Mouse (Mus musculus) brain, embryonic 18.5 days (tissue): ENCODE results near the gene Elfn2.

Experiments
- DNase-seq: peaks from one replicate; pipeline ENCODE4 v3.0.0-alpha.2; 2012; ENCODE audit warnings: low read depth, low spot score

The Elfn2 gene

DNA sequence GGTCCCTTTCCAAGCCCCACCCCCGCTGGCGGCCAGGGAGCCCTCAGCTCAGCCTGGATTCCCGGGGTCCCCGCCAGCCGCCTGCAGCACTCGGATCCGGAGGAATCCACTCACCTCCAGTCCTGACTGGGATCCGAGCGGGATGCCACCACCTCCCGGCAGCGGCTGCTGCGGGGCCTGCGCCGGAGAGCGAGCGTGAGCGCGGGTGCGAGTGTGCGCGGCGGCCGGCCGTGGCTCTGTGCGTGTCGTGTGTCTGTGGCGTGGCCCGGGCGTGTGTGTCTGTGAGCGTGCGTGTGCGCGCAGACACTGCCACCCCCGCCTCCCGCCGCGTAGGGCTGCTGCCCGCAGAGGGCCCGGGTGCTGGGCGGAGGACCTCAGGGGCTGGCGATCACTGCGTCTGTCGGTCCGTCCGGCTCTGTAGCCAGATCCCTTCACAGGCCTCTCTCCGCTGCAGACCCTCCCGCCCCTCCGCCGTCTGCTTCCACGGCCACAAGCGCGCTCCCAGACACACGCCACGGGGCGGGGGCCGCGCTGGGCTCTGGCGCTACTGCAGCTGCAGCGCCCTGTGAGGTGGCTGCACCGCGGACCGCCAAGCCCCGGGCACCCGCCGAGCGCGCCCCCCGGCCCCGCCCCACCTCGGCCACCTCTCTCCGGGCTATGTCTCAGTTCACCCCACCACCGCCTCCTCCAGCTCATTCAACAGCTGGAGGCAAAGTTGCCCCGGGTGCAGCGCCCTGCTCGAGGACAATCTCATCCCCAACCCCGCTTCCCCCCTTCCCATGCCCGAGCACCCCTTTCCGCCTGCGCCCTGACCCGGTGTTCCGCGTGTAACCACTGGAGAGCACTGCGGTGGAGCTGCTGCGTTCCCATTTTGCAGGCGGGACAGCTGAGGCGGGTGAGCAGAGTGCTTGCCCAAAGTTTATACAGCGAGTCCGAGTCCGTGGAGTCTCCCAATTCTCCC is at the start of gene Elfn2:
Gene Elfn2, minus strand, starts transcription at position 482 of the 961 bp plus-strand sequence.
- DNase-seq, result no peak

DNA sequence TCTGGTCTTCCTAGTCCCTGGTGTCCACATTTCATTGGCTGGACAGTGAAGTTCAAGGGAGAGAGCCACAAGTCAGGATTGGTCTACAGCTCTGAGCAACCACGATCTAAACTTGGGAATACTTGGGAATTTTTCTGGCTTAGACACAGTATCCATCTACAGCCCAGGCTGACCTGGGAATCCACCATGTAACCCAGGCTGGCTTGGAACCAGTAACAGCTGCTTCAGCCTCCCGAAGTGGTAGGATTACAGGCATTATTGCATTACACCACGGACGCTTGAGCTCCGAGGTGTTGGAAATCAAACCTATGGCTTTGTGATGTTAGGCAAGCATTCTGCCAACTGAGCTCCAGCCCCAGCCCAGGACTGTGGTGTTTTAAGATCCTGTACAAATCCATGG is 45.1 kb upstream of the Elfn2 start:
- DNase-seq, result no peak

DNA sequence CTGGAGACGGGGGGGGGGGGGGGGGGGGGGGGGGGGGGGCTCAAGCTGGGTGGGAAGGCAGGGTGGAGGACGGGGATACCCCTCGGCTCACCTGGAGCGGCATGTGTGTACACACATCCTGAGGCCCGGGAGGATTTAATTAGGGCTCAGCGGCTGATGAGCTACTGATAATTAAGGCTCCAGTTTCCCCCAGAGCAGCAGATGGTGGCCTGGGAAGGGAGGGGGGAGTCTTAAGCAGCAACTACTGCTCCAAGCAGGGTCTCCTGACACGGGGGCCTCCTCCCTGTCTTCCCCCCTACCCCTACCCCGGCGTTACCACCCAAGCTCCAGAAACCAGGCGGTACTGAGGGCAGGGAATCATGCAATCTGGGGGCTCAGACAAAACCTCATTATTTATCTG is 44.6 kb upstream of the Elfn2 start:
- no peak for DNase-seq

DNA sequence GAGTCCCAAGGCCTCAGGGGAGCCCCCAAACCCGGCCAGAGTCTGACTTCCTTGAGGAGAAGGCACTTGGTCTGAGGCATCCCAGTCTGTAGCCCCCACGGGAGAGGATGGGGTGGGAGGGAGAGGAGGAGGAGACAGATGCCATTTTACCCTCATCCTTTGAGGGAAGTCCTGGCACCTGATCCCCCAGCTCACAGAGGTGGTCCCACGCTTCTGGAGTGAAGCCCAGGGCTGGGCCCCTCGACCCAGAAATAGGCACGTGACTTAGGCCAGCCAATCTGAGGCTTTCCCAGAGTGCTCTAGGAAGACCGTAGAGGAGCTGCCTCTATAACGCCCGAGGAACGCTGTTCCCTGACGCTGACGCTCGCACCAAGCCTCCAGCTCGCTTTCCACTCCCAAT is 42.5 kb upstream of the Elfn2 start:
- no peak for DNase-seq

DNA sequence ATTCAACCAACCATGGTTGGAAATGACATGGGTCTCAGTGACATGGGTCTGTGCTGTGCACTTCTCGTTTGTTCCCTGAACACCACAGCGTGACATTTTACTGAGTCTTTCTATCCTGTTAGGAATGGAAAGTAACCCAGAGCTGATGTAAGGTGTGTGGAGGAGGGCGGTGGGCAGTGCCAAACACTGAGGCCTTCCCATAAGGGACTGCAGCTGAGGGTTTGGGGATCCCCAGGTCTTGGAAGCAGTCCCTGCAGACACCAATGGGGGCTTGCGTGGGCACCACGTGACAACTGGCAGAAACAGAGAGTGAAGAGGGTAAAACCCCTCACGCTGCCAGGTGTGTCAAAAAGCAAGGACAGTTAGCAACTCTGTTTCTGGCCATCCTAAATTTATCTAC is 39.6 kb upstream of the Elfn2 start:
- DNase-seq, result no peak

DNA sequence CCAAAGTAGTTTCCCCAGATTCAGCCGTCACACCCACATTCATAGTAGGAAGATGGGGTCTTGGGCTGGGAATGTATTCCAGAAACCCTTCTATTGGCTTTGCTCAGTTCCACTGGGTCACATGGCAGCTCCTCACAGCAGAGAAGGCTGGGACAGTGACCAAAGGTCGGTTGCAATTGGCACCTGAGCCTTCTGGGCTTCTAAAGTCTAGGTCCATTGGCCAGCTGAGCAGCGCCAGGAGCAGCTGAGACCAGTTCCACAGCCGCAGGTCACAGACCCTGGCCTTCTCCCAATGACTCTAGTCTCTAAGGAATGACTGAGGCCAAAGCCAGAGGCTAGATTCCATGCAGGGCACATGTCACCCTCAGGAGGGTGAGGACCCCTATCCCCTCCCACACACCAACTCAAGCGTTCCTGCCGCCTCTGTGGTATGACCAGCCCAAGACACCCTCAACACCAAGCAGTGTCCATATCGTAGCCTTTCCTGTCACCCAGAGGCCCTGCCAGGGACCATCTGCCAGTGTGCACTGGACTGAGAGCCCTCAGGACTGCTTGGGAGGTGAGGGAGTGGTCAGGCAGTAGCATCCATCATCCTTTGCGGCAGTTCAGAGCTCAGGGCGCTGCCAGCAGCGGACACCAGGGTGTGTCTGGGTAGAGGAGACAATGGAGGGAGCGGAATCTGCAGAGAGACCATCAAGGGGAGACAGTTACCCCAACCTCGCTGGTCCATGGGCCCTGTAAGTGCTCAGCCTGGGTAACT is 37.6 kb upstream of the Elfn2 start:
- no peak for DNase-seq

DNA sequence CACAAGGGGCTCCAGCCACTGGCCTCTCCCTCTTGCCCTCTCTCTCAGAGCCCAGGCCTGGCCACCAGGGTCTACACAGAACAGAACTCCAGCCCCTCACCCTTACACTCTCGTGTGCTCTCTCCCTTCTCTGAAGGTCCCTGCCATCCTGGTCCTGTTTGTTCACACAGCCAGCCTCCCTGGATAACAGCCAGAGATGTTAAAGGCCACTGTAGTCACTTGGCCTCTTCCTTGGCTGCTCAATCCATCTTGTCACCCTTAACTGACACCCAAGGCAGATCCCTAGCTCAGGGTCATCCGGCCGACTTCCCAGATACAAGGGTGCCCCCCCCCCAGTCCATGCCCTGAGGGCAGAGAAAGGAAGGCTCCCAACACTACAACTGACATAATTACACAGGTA is 36.7 kb upstream of the Elfn2 start:
- no peak for DNase-seq

- DNase-seq, result no peak
Measured at GRCm38 (mm10) chr15:78754144-78754543, 35.6 kb upstream of the Elfn2 start.

- no peak for DNase-seq
Measured at GRCm38 (mm10) chr15:78752991-78753390, 34.4 kb upstream of the Elfn2 start.

- no peak for DNase-seq
Measured at GRCm38 (mm10) chr15:78750608-78751350, 32.2 kb upstream of the Elfn2 start.

GRCm38 (mm10) chr15:78749855-78750254 is 31.3 kb upstream of the Elfn2 start:
- DNase-seq, result no peak

DNA sequence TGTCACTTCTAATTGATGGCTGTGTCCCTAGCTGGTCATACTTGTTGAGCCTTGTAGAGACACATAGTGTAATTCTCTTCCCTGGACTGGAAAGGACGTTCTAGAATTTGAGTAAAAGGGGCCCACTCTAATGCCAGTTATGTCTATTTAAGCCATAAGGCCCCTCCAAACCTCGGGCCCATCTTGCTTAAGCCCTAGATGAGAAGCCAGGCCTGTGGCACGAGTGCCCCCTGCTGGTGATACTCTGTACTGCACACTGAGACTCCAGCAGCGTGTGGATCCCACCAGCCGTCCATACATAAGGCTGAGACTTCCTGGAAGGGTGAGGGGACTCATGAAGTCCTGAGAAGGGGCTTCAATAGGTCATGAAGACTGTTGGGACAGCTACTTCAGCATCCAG is 25.6 kb upstream of the Elfn2 start:
- DNase-seq, result no peak

- no peak for DNase-seq
Measured at GRCm38 (mm10) chr15:78742831-78743230, 24.3 kb upstream of the Elfn2 start.

DNA sequence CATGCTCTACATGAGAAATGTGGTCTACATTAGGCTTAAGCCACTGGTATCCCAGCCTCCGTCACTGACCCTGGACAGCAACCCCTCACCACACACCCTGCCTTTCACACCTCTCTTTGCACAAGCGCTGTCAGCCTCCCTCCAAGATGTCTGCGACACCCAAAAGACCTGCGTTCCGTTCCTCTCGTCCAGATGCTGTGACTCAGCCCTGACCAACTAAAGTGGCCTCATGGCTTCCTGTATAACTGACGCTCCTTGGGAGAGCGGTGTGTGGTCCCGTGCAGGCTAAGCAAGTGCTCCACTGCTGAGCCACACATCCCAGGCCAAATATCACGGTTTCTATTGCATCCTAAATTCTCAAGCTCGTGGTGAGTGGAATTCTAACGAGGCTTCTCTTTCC is 22.1 kb upstream of the Elfn2 start:
- no peak for DNase-seq

DNA sequence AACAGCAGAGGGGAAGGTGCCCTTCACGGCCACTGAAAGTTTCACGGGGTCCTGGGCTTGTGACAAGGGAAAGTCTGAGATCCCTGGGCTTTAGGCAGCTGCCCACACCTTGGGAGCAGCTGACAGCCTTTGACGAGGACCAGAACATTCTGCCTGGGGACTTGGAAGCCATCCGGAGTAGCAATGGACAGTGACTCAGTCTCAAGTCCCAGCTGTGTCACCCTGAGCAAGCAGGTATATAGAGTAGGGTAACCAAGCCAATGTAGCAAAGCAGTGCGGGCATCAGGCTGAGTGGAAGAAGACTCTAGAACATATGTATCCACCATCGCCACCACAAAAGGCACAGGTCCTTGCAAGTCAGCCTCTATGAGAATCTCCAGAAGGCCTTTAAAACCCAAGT is 18.6 kb upstream of the Elfn2 start:
- no peak for DNase-seq

DNA sequence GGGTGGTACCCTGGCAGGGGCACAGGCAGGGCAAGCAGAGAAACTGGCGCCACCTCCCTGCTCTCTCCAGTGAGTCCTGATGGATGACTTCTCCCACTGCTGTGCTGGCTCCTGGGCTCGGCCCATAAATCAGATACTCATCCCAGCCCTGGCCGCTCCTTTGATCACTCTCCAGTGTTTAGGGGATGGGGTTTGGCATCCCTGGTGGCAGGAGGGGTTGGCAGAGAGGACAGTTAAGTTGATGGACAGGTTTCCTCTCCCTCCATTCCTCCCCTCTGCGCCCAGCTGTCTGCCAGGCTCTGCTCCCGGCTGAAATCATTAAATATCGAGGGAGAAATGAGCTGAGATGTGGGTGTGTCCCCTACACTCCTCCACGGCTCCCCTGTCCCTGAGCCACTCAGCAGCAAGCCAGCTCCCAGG is 18.1 kb upstream of the Elfn2 start:
- DNase-seq, result no peak

- DNase-seq, result no peak
Measured at GRCm38 (mm10) chr15:78736181-78736579, 17.6 kb upstream of the Elfn2 start.

DNA sequence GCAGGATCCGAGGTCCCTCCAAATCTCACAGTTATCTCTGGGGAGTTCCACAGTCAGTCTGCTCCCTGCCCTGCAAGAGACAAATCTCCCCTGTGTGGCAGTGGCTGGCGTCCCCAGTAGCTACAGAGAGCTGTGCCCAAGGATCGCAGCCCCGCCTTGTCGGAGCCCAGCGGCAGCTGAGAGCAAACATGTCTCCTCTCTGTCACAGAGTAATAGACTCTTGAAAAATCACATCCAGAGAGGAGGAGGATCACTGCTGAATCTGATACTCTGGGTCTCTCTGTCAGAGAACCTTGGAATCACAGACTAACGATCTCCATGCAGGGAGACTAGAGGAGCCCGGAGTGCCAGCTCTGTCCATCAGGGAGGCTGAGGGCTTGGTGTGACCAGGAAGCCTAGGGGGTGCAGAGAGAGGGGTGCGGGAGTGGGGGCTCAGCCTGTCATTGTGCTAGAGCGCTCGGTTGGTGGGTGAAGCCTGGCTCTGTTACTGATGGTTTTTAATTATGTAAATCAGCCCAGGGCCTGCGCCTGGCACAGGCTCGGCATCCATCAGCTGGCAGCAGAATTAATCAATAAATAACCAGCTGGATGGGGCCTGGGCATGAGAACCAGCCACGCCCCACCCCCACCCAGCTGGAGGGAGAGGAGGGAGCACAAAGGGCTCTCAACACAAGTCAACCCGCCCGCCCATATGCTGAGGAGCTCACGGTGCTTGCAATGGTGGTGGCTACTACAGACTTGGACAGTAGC is 17.0 kb upstream of the Elfn2 start:
- no peak for DNase-seq

DNA sequence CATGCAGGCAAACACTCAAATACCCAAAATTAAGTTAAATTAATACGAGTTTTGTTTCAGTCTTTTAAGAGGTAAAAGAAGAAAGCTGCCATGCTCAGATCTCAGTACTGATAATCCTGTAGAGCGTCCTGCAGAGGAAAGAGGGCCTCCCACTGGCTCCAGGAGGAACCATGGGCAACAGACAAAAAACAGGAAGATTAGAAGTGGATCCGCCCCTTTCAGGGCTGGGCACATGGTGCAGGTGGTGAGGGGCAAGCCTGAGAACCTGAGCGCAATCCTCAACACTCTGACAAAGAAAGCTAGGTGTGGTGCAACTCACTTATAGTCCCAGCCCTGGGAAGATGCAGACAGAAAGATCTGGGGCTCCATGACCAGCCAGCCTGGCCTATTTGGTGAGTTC is 13.3 kb upstream of the Elfn2 start:
- no peak for DNase-seq

DNA sequence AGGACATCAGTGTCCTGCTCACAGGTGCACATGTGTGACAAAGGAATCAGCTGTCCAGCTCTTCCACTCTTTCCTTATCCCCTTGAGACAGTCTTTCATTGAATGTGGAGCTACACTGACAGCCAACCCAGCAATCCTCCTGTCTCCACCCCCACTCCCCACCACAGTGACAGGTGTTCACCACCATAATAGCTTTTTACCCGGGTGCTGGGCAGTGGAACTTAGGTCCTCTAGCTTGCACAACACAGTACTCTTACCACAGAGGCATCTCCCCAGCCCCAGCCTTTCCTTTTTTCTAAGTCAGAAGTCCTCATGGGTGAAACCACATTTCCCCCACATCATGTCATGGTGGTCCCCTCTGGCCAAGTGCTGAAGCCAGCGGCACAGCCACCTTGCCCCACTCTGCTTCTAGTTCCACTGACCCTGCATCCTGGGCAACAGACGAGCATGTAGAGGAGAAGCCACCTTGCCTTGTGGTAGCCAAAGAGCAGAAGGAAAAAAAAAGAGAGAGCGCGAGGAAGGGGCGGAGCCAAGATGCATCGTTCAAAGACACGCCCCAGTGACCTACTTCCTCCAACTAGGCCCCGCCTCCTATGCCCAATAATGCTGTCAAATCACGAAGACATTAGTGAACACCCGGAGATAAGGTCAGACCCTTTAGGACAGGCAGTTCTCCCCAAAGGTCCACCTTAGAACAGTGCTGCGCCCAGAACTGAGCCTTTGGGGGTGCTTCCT is 11.9 kb upstream of the Elfn2 start:
- no peak for DNase-seq

- DNase-seq, result no peak
Measured at GRCm38 (mm10) chr15:78726697-78727096, 8.1 kb upstream of the Elfn2 start.
